Mouse (Mus musculus): ENCODE results near the gene Pik3ca.
A peak's percentile ranks its signal among the peaks of the same experiment; 100 is the strongest.

Gene Pik3ca

GRCm38 (mm10) chr3:32500346-32500745, 102.9 kb downstream of the Pik3ca start:
- no peak for DNase-seq (ENCODE audit: low spot score)

DNA sequence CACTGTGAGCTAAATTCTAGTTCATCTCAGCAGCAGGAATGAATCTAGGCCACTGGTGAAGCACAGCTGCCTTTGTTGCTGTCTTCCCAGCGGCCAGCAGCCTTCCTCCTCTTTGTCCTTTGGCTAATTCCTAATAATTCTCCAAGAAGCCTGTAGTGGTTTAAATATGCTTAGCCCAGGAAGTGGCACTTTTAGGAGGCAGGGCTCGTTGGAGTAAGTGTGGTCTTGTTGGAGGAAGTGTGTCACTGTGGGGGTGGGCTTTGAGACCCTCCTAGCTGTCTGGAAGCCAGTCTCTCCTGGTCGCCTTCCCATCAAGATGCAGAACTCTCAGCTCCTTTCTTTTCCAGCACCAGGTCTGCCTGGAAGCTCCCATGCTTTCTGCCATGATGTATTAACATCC, 108.4 kb downstream of the Pik3ca start:
- DNase-seq (ENCODE audit: low spot score) = no peak

- DNase-seq (ENCODE audit: low spot score) = no peak
Observed at GRCm38 (mm10) chr3:32506366-32507225, 109.1 kb downstream of the Pik3ca start.

DNA sequence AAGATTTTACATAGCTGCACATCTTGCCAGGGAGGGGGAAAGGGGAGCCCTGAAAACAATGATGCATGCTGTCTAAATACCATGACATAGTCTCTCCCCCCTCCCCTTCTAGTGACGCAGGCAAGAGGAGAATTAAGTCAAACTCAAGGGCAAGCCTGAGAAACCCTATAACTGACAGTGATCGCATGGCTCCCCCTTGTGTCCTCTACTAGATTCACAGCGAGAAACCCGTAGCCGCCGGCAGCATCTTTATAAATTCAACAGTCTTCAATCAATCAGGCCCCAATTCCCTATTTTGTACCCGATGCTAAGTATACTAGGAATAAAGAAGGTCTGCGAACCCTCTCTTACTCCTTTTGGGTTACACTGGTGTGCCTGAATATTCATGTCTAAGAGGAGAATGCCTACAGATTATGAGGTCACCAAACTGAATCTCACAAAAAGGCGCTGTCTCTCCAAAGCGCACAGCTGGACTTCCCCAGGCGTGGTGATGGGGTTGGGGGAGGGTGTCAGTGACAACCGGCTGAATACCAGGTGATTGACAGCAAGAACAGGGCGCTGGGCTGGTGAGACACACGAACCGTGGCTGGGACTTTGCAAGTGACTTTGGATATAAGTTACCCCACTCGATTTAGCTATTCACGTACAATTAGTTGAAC, 111.3 kb downstream of the Pik3ca start:
- peak; percentile 73 for DNase-seq (ENCODE audit: low spot score)

- peak; percentile 17 for DNase-seq (ENCODE audit: low spot score)
Observed at GRCm38 (mm10) chr3:32509496-32510374, 112.3 kb downstream of the Pik3ca start, which contains the start of gene Zfp639. Gene Zfp639 (plus strand): TSS chr3:32510259.

- peak; percentile 97 for DNase-seq (ENCODE audit: low spot score)
Observed at GRCm38 (mm10) chr3:32510375-32511190, 113.1 kb downstream of the Pik3ca start.

DNA sequence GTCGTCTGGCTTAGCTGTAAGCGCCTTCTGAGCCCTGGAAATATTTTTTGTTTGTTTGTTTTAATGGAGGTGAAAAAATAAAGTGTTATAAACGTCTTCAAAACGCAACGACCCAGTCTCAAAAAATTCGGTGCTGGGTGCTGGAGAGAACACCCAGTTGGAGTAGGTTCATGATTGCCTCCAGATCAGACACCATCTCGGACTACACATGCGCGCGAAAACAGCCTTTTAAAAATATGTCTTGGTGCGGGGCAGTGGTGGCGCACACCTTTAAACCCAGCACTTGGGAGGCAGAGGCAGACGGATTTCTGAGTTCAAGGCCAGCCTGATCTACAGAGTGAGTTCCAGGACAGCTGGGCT, 113.7 kb downstream of the Pik3ca start:
- DNase-seq (ENCODE audit: low spot score) = no peak

DNA sequence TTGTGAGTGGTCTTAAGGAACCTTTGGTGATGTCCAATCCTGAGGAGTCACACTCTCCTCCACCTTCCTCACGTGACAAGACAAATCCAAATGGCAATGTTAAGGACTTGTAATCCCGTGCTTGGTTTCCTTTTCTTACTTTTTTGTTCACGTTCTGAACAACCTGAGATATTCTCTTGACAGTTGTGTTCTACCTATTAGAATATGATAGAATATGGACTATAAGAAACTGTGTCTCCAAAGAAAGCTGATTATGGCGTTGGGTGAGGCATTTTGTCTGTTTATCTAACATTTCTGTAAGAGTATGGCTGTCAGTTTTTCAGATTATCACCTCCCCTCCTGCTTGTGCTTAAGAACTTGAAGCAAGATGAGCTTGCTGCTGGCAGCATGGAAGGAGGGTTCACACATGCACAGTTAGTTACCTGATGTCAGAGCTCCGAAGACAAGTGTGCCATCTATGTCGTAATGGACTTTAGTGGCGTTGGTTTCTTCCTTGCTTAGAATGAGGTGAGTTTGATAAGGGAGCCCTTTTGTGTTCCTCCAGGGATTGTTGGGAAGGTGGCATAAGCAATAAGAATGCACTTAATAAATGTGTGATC, 115.3 kb downstream of the Pik3ca start:
- DNase-seq (ENCODE audit: low spot score) = peak; percentile 56

GRCm38 (mm10) chr3:32513528-32513927, 116.1 kb downstream of the Pik3ca start:
- peak; percentile 46 for DNase-seq (ENCODE audit: low spot score)
